Mouse (Mus musculus) embryonic facial prominence, embryonic 10.5 days (tissue): Measurements from ENCODE around the gene Sox1. TPM values are rescaled to one million over a fixed set of nuclear protein-coding genes. Genes with fewer than 3 reads are reported as not detected.

Experiments used
- DNase-seq: peaks from one replicate; pipeline ENCODE4 v3.0.0-alpha.2; 2017; ENCODE audit warnings: low spot score
- H3K27ac ChIP-seq: fragments of 300-500 bp; sonication (generic); replicated peaks from 2 replicates; pipeline ENCODE4 v1.5.1; 2016; ENCODE audit warnings: mild to moderate bottlenecking
- H3K27me3 ChIP-seq: fragments of 300-500 bp; sonication (generic); replicated peaks from 2 replicates; pipeline ENCODE4 v1.6.1; 2016; ENCODE audit warnings: low read depth, mild to moderate bottlenecking; ENCODE audit not compliant: poor library complexity, severe bottlenecking
- H3K36me3 ChIP-seq: fragments of 300-500 bp; sonication (generic); replicated peaks from 2 replicates; pipeline ENCODE4 v1.6.1; 2016; ENCODE audit warnings: mild to moderate bottlenecking, moderate library complexity
- H3K4me1 ChIP-seq: fragments of 300-500 bp; sonication (generic); 2 replicates; pipeline ENCODE4 v1.6.1; 2016
- H3K4me3 ChIP-seq: fragments of 300-500 bp; sonication (generic); 2 replicates; pipeline ENCODE4 v1.5.1; 2016; ENCODE audit warnings: mild to moderate bottlenecking, moderate library complexity
- H3K9me3 ChIP-seq: fragments of 300-500 bp; sonication (generic); 2 replicates; pipeline ENCODE4 v1.6.1; 2016; ENCODE audit warnings: mild to moderate bottlenecking
- WGBS: fragments of 180-500 bp; shearing (Covaris S2); methylation state at CpG from one replicate; pipeline ENCODE4 v1.1.7; 2016; 5-methylcytosine and 5-hydroxymethylcytosine counted together
- polyA plus RNA-seq: library from polyadenylated mRNA; unstranded; fragments of >200 nt; fragmentation: Nextera tagmentation; extraction: Ambion mirVana; gene quantifications from 2 replicates; pipeline ENCODE4 v1.2.1, GENCODE M21; 2016

Gene Sox1
- polyA plus RNA-seq, 1 experiment from 2014 or later = 1.0 TPM

- H3K4me3 ChIP-seq = no peak overlapping the region; the same call in 1 of the 2 replicates
- peaks cover 35% of the 10 kb centered on the region for H3K4me1 ChIP-seq
Observed at GRCm38 (mm10) chr8:12391366-12392250, 3.5 kb upstream of the Sox1 start.

GRCm38 (mm10) chr8:12392801-12393200 is 2.3 kb upstream of the Sox1 start:
- no peak overlapping the region for H3K27ac ChIP-seq
- DNase-seq = no peak
- peaks cover 100% of the 10 kb centered on the region for H3K27me3 ChIP-seq
- no peaks in the 10 kb centered on the region for H3K9me3 ChIP-seq
- H3K4me3 ChIP-seq = no peak overlapping the region
- 35% methylated on average over 1 of the region's 1 CpGs for WGBS
- no peaks in the 10 kb centered on the region; the same call in 1 of the 2 replicates for H3K36me3 ChIP-seq
- H3K4me1 ChIP-seq = peaks cover 32% of the 10 kb centered on the region

More at GRCm38 (mm10) chr8:12391366-12392250, 3.5 kb upstream of the Sox1 start:
- Histone ChIP-seq H3K27ac (no peak overlapping the region), H3K9me3 (no peaks in the 10 kb centered on the region), H3K36me3 (no peaks in the 10 kb centered on the region), H3K27me3 (peaks cover 100% of the 10 kb centered on the region)
- DNase-seq = peak; percentile 86
- WGBS = 1% methylated on average over 37 of the region's 37 CpGs

GRCm38 (mm10) chr8:12394385-12395000 is 602 bp upstream of the Sox1 start:
- 1% methylated on average over 22 of the region's 22 CpGs for WGBS
- H3K4me3 ChIP-seq = peak overlapping the region; percentile 61
- no peaks in the 10 kb centered on the region for H3K9me3 ChIP-seq
- H3K4me1 ChIP-seq = peaks cover 27% of the 10 kb centered on the region
- H3K27ac ChIP-seq = peak overlapping the region; percentile 73
- H3K36me3 ChIP-seq = no peaks in the 10 kb centered on the region; the same call in 1 of the 2 replicates
- DNase-seq = peak; percentile 20
- H3K27me3 ChIP-seq = peaks cover 100% of the 10 kb centered on the region

- Histone ChIP-seq H3K36me3 (no peaks in the 10 kb centered on the region; the same call in 1 of the 2 replicates), H3K9me3 (no peaks in the 10 kb centered on the region), H3K4me3 (peak overlapping the region; percentile 61), H3K27me3 (peaks cover 100% of the 10 kb centered on the region), H3K27ac (peak overlapping the region; percentile 88), H3K4me1 (peaks cover 39% of the 10 kb centered on the region)
- DNase-seq = peak; percentile 75
- under 1% methylated on average over 118 of the region's 118 CpGs for WGBS
Observed at GRCm38 (mm10) chr8:12396501-12397345, 1.6 kb downstream of the Sox1 start.

GRCm38 (mm10) chr8:12397346-12397925 is 2.3 kb downstream of the Sox1 start:
- Histone ChIP-seq H3K27ac (peak overlapping the region; percentile 88), H3K4me1 (peaks cover 44% of the 10 kb centered on the region)
- WGBS = under 1% methylated on average over 59 of the region's 59 CpGs

GRCm38 (mm10) chr8:12398011-12398945 is 3.2 kb downstream of the Sox1 start:
- WGBS = 2% methylated on average over 21 of the region's 21 CpGs
- DNase-seq = peak; percentile 37
- H3K36me3 ChIP-seq = no peaks in the 10 kb centered on the region; the same call in 1 of the 2 replicates
- H3K9me3 ChIP-seq = no peaks in the 10 kb centered on the region
- peaks cover 52% of the 10 kb centered on the region for H3K4me1 ChIP-seq
- peak overlapping the region; percentile 88 for H3K27ac ChIP-seq
- H3K27me3 ChIP-seq = peaks cover 100% of the 10 kb centered on the region
- H3K4me3 ChIP-seq = peak overlapping the region; percentile 61

More at GRCm38 (mm10) chr8:12397346-12397925, 2.3 kb downstream of the Sox1 start:
- Histone ChIP-seq H3K27me3 (peaks cover 100% of the 10 kb centered on the region), H3K9me3 (no peaks in the 10 kb centered on the region), H3K4me3 (peak overlapping the region; percentile 61), H3K36me3 (no peaks in the 10 kb centered on the region; the same call in 1 of the 2 replicates)
- peak; percentile 62 for DNase-seq

GRCm38 (mm10) chr8:12399421-12400205 is 4.5 kb downstream of the Sox1 start:
- peaks cover 57% of the 10 kb centered on the region for H3K4me1 ChIP-seq
- peaks cover 100% of the 10 kb centered on the region for H3K27me3 ChIP-seq
- H3K27ac ChIP-seq = peak overlapping the region; percentile 83
- DNase-seq = peak; percentile 34
- no peaks in the 10 kb centered on the region for H3K9me3 ChIP-seq
- H3K4me3 ChIP-seq = peak overlapping the region; percentile 61
- H3K36me3 ChIP-seq = no peaks in the 10 kb centered on the region; the same call in 1 of the 2 replicates
- under 1% methylated on average over 5 of the region's 5 CpGs for WGBS

- Histone ChIP-seq H3K4me3 (peak overlapping the region; percentile 61), H3K27me3 (peaks cover 100% of the 10 kb centered on the region), H3K36me3 (no peaks in the 10 kb centered on the region; the same call in 1 of the 2 replicates), H3K9me3 (no peaks in the 10 kb centered on the region), H3K4me1 (peaks cover 45% of the 10 kb centered on the region), H3K27ac (peak overlapping the region; percentile 83)
- WGBS = under 1% methylated on average over 44 of the region's 44 CpGs
- DNase-seq = peak; percentile 76
Observed at GRCm38 (mm10) chr8:12400611-12401390, 5.7 kb downstream of the Sox1 start.

- Histone ChIP-seq H3K4me3 (peak overlapping the region; percentile 61), H3K36me3 (no peaks in the 10 kb centered on the region; the same call in 1 of the 2 replicates), H3K4me1 (peaks cover 42% of the 10 kb centered on the region), H3K9me3 (no peaks in the 10 kb centered on the region), H3K27ac (peak overlapping the region; percentile 83), H3K27me3 (peaks cover 100% of the 10 kb centered on the region)
- WGBS = under 1% methylated on average over 35 of the region's 35 CpGs
- DNase-seq = peak; percentile 65
Observed at GRCm38 (mm10) chr8:12401391-12402270, 6.5 kb downstream of the Sox1 start.
